31 mouse cellular contexts compared by ENCODE assay signal in the genomic region with DNA sequence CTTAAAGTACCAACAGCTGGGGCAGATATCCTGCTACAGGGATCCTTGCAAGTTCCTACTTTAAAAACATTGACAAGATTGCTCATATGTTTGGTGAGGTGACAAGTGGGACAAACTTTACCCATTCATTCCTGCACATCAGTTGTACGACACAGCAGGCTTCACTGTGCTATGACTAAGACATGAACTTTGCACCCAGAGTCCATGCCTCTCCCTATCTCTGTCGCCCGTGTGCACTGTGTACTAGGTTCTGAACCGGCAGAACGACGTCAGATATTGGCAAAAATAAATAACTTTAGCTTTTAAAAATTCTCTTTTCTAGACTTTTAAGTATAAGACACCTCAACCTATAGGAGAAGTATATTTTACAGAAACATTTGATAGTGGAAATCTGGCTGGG. TPM values are rescaled to one million over a fixed set of nuclear protein-coding genes. Genes with fewer than 3 reads are reported as not detected.
"Had no signal": no experiment of that assay in that cellular context is flagged by ENCODE, and none has a peak within 500 bp of the region (broad histone marks: within the 10 kb centered on the region; RNA-seq: fewer than 3 reads in every experiment).

No protein-coding gene starts in this region.

- H3K9me3 ChIP-seq: limb, embryonic 10.5 days; limb, embryonic 13.5 days; liver, embryonic 15.5 days; midbrain, embryonic 10.5 days; midbrain, embryonic 13.5 days; neural tube, embryonic 13.5 days; stomach, embryonic 15.5 days had no signal

- DNase-seq: kidney, adult 9 months; kidney, postnatal 25 days; liver; lung, adult 2 months; lung, postnatal 14 days; lung, postnatal 4 days; retina, postnatal 1 day; right cerebral cortex, postnatal 25 days; spleen, adult 18-20 months; thymus, adult 2 months; thymus, postnatal 14 days had no signal

- H3K4me1 ChIP-seq: limb, embryonic 10.5 days; limb, embryonic 13.5 days; liver, embryonic 15.5 days; midbrain, embryonic 10.5 days; midbrain, embryonic 13.5 days; neural tube, embryonic 13.5 days; stomach, embryonic 15.5 days had no signal

- H3K27ac ChIP-seq: hindbrain, postnatal 0 days; limb, embryonic 10.5 days; limb, embryonic 13.5 days; liver, embryonic 15.5 days; midbrain, embryonic 10.5 days; midbrain, embryonic 13.5 days; neural tube, embryonic 13.5 days; stomach, embryonic 15.5 days had no signal

- H3K4me3 ChIP-seq: limb, embryonic 10.5 days; limb, embryonic 13.5 days; liver, embryonic 15.5 days; midbrain, embryonic 10.5 days; midbrain, embryonic 13.5 days; myocyte; neural tube, embryonic 13.5 days; stomach, embryonic 15.5 days had no signal

- H3K9ac ChIP-seq: limb, embryonic 13.5 days; liver, embryonic 15.5 days; midbrain, embryonic 13.5 days; neural tube, embryonic 13.5 days; stomach, embryonic 15.5 days had no signal

- ATAC-seq: hindbrain, postnatal 0 days; inflammation-experienced regulatory T-cells, adult 6 months; midbrain, embryonic 13.5 days; midbrain, embryonic 16.5 days had no signal

- H3K27me3 ChIP-seq: limb, embryonic 13.5 days; midbrain, embryonic 13.5 days; neural tube, embryonic 13.5 days; stomach, embryonic 15.5 days had no signal

- H3K4me2 ChIP-seq: limb, embryonic 13.5 days; liver, embryonic 15.5 days; midbrain, embryonic 13.5 days; neural tube, embryonic 13.5 days; stomach, embryonic 15.5 days had no signal

- H3K36me3 ChIP-seq: limb, embryonic 10.5 days; limb, embryonic 13.5 days; liver, embryonic 15.5 days; midbrain, embryonic 10.5 days; midbrain, embryonic 13.5 days; neural tube, embryonic 13.5 days; stomach, embryonic 15.5 days had no signal

RNA-seq across cellular contexts. Expression of a gene that starts 7.0 kb away (rescaled TPM):
- total RNA-seq: monocyte, adult 5-6 weeks; neutrophil, adult 5-6 weeks had no signal
- polyA plus RNA-seq: lung, adult 2 months; myocyte had no signal

RNA-seq across cellular contexts. Expression of a gene that starts 48.4 kb away (rescaled TPM):
- total RNA-seq: hindbrain, postnatal 0 days; layer of hippocampus, adult 8-10 months; layer of hippocampus, postnatal 10 days; left cerebral cortex, adult 8-10 months; left cerebral cortex, postnatal 14 days; megakaryocyte progenitor cell, adult 5-6 weeks; monocyte, adult 5-6 weeks; neutrophil, adult 5-6 weeks had no signal
- polyA plus RNA-seq: hindbrain, postnatal 0 days; inflammation-experienced regulatory T-cells, adult 6 months; kidney, embryonic 16.5 days; limb, embryonic 10.5 days; limb, embryonic 13.5 days; liver, embryonic 15.5 days; lung, adult 2 months; lung, embryonic 16.5 days; midbrain, embryonic 10.5 days; midbrain, embryonic 13.5 days; midbrain, embryonic 16.5 days; myocyte; neural tube, embryonic 13.5 days; stomach, embryonic 15.5 days; thymus, adult 2 months had no signal
